Mouse (Mus musculus): ENCODE results near the gene Schip1. TPM values are rescaled to one million over a fixed set of nuclear protein-coding genes. Genes with fewer than 3 reads are reported as not detected.
"Not testable (repeated sequence)": the region's sequence is repeated elsewhere in the genome, so short reads cannot be mapped to it uniquely, and the experiment has no call there.

Schip1 gene
- polyA plus RNA-seq, 1 experiment from 2014 or later: 108 TPM

DNA sequence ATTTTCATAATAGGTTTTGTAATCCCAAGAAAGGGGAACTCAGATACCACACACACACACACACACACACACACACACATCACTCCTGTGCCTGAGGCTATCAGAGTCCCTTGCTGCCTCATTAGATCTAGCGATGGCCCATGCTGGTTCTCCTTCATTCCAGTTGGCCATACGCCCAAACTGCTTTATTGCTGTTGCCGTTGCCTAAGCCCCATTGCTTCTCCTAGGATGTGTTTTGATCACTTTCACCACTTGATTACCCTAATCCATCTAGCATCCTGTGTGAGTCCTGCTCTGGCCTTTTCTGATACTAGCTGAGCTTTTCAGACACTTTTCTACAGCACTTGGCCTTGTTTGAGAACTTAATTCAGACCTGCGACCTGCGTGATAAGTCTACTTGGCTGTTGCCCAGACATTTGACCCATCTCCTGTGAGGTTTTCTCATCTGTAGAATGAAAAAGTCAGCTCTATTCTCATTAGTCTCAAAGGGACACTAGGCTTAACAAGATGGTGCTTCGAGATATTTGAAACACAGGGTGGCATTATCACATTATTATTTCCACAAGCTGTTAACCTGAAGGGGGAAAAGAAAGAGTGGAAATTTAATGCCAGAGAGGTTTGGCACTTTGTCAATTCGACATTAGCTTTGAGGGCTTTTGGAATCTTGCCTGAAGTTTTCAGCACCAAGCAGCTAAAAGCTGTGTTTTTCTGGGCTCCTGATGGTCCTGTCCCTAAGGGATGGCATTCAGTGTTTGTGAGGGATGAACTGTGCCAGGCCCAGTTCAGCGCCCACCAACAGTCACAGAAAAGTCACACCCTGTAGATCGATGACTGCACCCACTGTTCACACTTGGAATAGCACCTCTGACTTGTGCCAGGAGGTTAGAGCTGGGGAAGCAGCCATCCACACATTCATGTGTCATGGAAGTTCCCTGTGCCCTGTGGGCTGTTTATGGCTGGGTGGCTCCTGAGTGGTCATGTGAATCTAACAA, 7.1 kb downstream of the Schip1 start:
- no peak overlapping the region for H3K9ac ChIP-seq (replicated peaks)
- no peaks in the 10 kb centered on the region for H3K9me3 ChIP-seq
- H3K4me1 ChIP-seq: no peaks in the 10 kb centered on the region; the same call in 1 of the 2 replicates
- H3K27me3 ChIP-seq: no peaks in the 10 kb centered on the region
- H3K4me3 ChIP-seq: no peak overlapping the region
- H3K27ac ChIP-seq (replicated peaks): no peak overlapping the region
- no peak for ATAC-seq (ENCODE audit: low FRiP score, low read depth)
- 78% methylated on average over 9 of the region's 9 CpGs for WGBS
- H3K4me2 ChIP-seq (replicated peaks): no peak overlapping the region
- H3K36me3 ChIP-seq: no peaks in the 10 kb centered on the region

DNA sequence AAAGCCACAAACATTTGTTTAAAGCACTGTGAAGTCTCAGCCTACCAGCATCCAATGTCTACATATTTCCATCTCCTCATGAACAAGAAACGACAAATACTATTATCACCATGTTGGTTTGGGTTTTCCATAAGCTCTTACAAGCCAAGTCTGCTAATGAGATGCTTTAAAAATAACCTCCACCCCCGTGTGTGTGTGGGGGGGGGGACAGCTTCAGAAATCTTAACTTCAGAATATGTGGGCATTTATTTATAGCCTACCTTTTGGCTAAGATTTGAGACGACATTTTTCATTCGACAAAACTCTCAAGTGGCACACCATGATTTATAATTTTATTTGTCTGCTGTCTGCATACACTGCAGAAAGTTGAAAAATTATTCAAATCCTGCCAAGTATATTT, 12.8 kb downstream of the Schip1 start:
- WGBS: 77% methylated on average over 4 of the region's 4 CpGs
- H3K9me3 ChIP-seq: no peaks in the 10 kb centered on the region
- no peak for ATAC-seq (ENCODE audit: low FRiP score, low read depth)

GRCm38 (mm10) chr3:68085024-68085423, 20.4 kb downstream of the Schip1 start:
- no peak for ATAC-seq (ENCODE audit: low FRiP score, low read depth)
- H3K9ac ChIP-seq (replicated peaks): no peak overlapping the region
- H3K36me3 ChIP-seq: no peaks in the 10 kb centered on the region
- H3K4me3 ChIP-seq: no peak overlapping the region
- H3K27ac ChIP-seq (replicated peaks): no peak overlapping the region
- no peaks in the 10 kb centered on the region for H3K4me1 ChIP-seq
- H3K9me3 ChIP-seq: no peaks in the 10 kb centered on the region
- WGBS: 81% methylated on average over 2 of the region's 2 CpGs
- no peak overlapping the region for H3K4me2 ChIP-seq (replicated peaks)
- no peaks in the 10 kb centered on the region for H3K27me3 ChIP-seq

More for the DNA sequence above, 12.8 kb downstream of the Schip1 start:
- Histone ChIP-seq H3K4me2 (replicated peaks) (no peak overlapping the region), H3K36me3 (no peaks in the 10 kb centered on the region), H3K27ac (replicated peaks) (no peak overlapping the region), H3K4me1 (no peaks in the 10 kb centered on the region), H3K4me3 (no peak overlapping the region), H3K9ac (replicated peaks) (no peak overlapping the region), H3K27me3 (no peaks in the 10 kb centered on the region)

DNA sequence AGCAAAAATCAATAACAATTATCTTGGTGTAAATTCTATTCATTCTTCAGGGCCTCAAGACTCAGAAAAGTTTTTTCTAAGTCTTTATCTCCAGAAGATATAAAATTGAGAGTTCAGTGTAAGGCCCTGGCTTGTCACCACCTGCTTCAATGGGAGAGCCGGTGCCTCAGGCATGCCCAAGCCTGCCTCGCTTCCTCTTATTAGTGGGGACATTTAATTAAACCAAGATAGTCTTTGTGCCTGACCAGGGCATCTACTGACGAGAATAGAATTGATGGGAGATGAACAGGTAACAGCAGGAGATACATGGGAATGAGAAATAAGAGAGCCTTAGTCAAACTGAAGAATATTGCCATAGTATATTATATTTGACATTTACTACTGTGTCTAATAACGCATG, 27.5 kb downstream of the Schip1 start:
- no peaks in the 10 kb centered on the region for H3K27me3 ChIP-seq
- H3K4me3 ChIP-seq: no peak overlapping the region
- H3K27ac ChIP-seq (replicated peaks): no peak overlapping the region
- H3K9ac ChIP-seq (replicated peaks): no peak overlapping the region
- no peak overlapping the region for H3K4me2 ChIP-seq (replicated peaks)
- WGBS: 83% methylated on average over 4 of the region's 4 CpGs
- ATAC-seq (ENCODE audit: low FRiP score, low read depth): no peak
- no peaks in the 10 kb centered on the region for H3K9me3 ChIP-seq
- H3K4me1 ChIP-seq: peaks cover 1% of the 10 kb centered on the region; the same call in 1 of the 2 replicates
- no peaks in the 10 kb centered on the region for H3K36me3 ChIP-seq

GRCm38 (mm10) chr3:68096724-68097431, 32.3 kb downstream of the Schip1 start:
- 88% methylated on average over 4 of the region's 4 CpGs for WGBS
- Histone ChIP-seq H3K4me3 (no peak overlapping the region), H3K9me3 (no peaks in the 10 kb centered on the region), H3K9ac (replicated peaks) (no peak overlapping the region), H3K27me3 (no peaks in the 10 kb centered on the region), H3K4me2 (replicated peaks) (no peak overlapping the region), H3K4me1 (peaks cover 3% of the 10 kb centered on the region; the same call in 1 of the 2 replicates), H3K36me3 (no peaks in the 10 kb centered on the region), H3K27ac (replicated peaks) (no peak overlapping the region)
- no peak for ATAC-seq (ENCODE audit: low FRiP score, low read depth)

- WGBS: 88% methylated on average over 6 of the region's 6 CpGs
- H3K27ac ChIP-seq (replicated peaks); H3K9me3 ChIP-seq; H3K4me1 ChIP-seq; H3K4me3 ChIP-seq; H3K27me3 ChIP-seq; H3K4me2 ChIP-seq (replicated peaks); H3K36me3 ChIP-seq; H3K9ac ChIP-seq (replicated peaks); ATAC-seq (ENCODE audit: low FRiP score, low read depth): not testable (repeated sequence)
Observed at GRCm38 (mm10) chr3:68099561-68099960, 35.0 kb downstream of the Schip1 start.

GRCm38 (mm10) chr3:68101343-68101742, 36.7 kb downstream of the Schip1 start:
- H3K27me3 ChIP-seq: no peaks in the 10 kb centered on the region
- H3K4me2 ChIP-seq (replicated peaks): no peak overlapping the region
- WGBS: 84% methylated on average over 4 of the region's 4 CpGs
- no peak overlapping the region for H3K9ac ChIP-seq (replicated peaks)
- no peak overlapping the region for H3K27ac ChIP-seq (replicated peaks)
- H3K9me3 ChIP-seq: no peaks in the 10 kb centered on the region
- no peaks in the 10 kb centered on the region for H3K36me3 ChIP-seq
- no peak for ATAC-seq (ENCODE audit: low FRiP score, low read depth)
- peaks cover 3% of the 10 kb centered on the region; the same call in 1 of the 2 replicates for H3K4me1 ChIP-seq
- no peak overlapping the region for H3K4me3 ChIP-seq

- H3K4me1 ChIP-seq: no peaks in the 10 kb centered on the region
- H3K27ac ChIP-seq (replicated peaks): no peak overlapping the region
- ATAC-seq (ENCODE audit: low FRiP score, low read depth): no peak
- no peak overlapping the region for H3K9ac ChIP-seq (replicated peaks)
- H3K27me3 ChIP-seq: no peaks in the 10 kb centered on the region
- WGBS: 79% methylated on average over 2 of the region's 2 CpGs
- no peak overlapping the region for H3K4me3 ChIP-seq
- H3K4me2 ChIP-seq (replicated peaks): no peak overlapping the region
- H3K9me3 ChIP-seq: no peaks in the 10 kb centered on the region
- H3K36me3 ChIP-seq: no peaks in the 10 kb centered on the region
Observed at GRCm38 (mm10) chr3:68105081-68105685, 40.6 kb downstream of the Schip1 start.

GRCm38 (mm10) chr3:68121338-68121737, 56.7 kb downstream of the Schip1 start:
- H3K27me3 ChIP-seq: no peaks in the 10 kb centered on the region
- H3K27ac ChIP-seq (replicated peaks): no peak overlapping the region
- no peaks in the 10 kb centered on the region for H3K9me3 ChIP-seq
- 80% methylated on average over 5 of the region's 5 CpGs for WGBS
- no peak overlapping the region for H3K4me3 ChIP-seq
- H3K9ac ChIP-seq (replicated peaks): no peak overlapping the region
- no peak overlapping the region for H3K4me2 ChIP-seq (replicated peaks)
- H3K4me1 ChIP-seq: no peaks in the 10 kb centered on the region
- H3K36me3 ChIP-seq: no peaks in the 10 kb centered on the region
- ATAC-seq (ENCODE audit: low FRiP score, low read depth): no peak

DNA sequence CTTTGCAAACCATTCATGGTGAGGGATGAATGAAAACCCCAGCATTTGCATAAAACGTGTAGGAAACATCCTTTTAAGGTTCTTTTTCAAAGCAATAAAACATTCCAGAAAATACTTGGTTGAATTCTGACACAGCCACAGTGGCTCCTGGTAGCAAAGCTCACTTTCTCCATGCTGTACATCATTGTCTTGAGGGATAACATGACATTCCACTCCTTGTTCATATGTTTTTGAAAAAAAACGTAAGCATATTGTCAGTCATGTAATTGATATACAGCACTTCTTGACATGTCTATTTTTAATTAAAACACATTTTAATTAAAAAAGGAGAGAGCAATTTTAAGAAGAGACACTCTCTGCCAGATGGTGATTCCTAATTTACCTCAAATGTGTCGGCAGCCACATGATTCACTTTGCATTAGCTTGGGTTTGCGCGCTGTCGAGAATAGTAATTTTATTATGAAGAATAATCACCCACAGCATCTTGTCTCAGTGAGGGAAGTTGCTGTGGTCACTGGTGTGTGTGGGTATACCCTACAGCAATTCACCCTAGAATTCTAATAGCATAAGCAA, 61.8 kb downstream of the Schip1 start:
- WGBS: 76% methylated on average over 6 of the region's 6 CpGs
- no peaks in the 10 kb centered on the region for H3K27me3 ChIP-seq

DNA sequence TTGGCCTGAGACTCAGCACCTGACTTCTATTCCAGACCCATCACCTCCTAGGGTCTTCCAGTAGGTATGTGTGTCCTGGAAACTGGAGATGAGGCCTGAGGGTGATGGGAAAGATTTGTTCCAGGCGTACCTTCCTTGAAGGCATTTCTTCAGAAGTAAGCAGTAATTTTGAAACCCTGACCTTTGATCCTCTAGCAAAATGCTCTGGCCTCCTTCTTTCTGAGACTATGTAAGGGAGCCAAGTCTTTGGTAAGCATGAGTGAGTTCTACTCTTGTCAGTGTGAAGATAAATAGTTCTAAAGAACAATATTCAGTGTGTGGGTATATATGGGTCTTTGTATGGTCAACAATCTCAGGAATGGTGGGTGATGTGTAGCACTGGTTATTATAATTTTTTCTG, 65.8 kb downstream of the Schip1 start:
- no peaks in the 10 kb centered on the region for H3K36me3 ChIP-seq
- H3K9ac ChIP-seq (replicated peaks): no peak overlapping the region
- no peak overlapping the region for H3K27ac ChIP-seq (replicated peaks)
- ATAC-seq (ENCODE audit: low FRiP score, low read depth): no peak
- 70% methylated on average over 1 of the region's 1 CpGs for WGBS
- no peaks in the 10 kb centered on the region for H3K4me1 ChIP-seq
- H3K4me2 ChIP-seq (replicated peaks): no peak overlapping the region
- H3K9me3 ChIP-seq: no peaks in the 10 kb centered on the region
- H3K4me3 ChIP-seq: no peak overlapping the region
- no peaks in the 10 kb centered on the region for H3K27me3 ChIP-seq

More for the DNA sequence above, 61.8 kb downstream of the Schip1 start:
- Histone ChIP-seq H3K4me1 (no peaks in the 10 kb centered on the region), H3K9me3 (no peaks in the 10 kb centered on the region), H3K27ac (replicated peaks) (no peak overlapping the region), H3K9ac (replicated peaks) (no peak overlapping the region), H3K4me2 (replicated peaks) (no peak overlapping the region), H3K4me3 (no peak overlapping the region), H3K36me3 (no peaks in the 10 kb centered on the region)
- ATAC-seq (ENCODE audit: low FRiP score, low read depth): no peak
